Mouse (Mus musculus) monocyte, adult 5-6 weeks (primary cell): ENCODE results near the gene Pitpnm1. TPM values are rescaled to one million over a fixed set of nuclear protein-coding genes. Genes with fewer than 3 reads are reported as not detected.
"Not testable (repeated sequence)": the region's sequence is repeated elsewhere in the genome, so short reads cannot be mapped to it uniquely, and the experiment has no call there.

Experiments used
- ATAC-seq: fragments of 153-309, 156-312 bp; replicated peaks from 2 replicates; pipeline ENCODE4 v1.8.0; 2017; ENCODE audit warnings: mild to moderate bottlenecking; ENCODE audit not compliant: low TSS enrichment, insufficient number of reproducible peaks, severe bottlenecking, poor library complexity, low FRiP score
- total RNA-seq: library from RNA; stranded (forward); fragments of 200-1000, 200-491, 200-594 nt; gene quantifications from 3 replicates; pipeline ENCODE4 v1.2.3, GENCODE M21; 2017

The Pitpnm1 gene
- total RNA-seq, 1 experiment from 2014 or later: 127 TPM

DNA sequence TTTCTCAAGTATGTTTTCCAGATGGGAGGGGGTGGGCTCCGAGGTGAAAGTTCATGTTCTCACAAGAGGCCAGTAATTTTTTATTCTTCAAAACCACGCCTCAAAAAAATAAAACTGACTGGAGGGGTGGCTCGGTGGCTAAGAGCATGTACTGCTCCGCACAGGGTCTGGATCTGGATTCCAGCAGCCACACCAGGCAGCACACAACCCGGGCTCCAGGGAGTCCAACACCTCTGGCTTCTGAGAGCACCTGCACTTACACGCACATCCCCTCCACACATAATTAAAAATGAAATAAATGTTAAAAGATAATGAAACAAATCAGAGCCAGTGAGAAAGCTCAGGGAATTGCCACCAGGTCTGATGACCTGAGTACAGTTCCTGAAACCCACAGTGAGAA, 33.5 kb upstream of the Pitpnm1 start:
- no peak for ATAC-seq

GRCm38 (mm10) chr19:4066877-4067276, 32.9 kb upstream of the Pitpnm1 start:
- ATAC-seq: no peak

- not testable (repeated sequence) for ATAC-seq
Measured at GRCm38 (mm10) chr19:4068242-4068641, 31.6 kb upstream of the Pitpnm1 start.

DNA sequence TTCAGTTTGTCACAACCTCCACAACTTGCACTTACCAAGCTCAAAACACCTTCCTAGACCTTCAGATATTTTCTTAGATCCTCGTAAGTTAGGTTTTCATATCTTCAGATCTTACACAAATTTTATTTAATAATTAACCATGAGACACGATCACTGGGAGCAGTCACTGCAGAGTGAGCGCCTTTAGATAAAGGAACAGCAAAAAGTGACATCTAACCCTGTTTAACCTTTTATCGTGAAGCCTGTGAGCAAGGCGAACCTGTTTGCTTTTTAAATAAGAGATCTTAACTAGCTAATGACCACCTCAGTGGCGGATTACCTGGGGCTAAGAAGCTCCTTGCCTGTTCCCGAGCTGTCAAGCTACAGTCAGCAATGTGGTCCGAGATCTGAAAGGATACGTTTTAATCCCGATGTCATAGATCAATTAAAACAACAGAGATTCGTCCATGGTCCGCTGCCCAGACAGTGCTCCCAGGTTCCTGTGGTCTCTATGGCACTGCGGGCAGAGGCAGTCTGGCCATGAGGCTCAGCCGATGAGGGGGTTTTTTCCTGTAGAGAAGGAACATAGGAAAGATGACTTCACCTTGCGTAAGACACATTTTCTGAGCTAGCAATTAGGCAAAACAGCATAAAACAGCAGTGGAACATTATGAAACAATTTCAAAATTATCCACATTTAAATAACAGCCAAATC, 30.9 kb upstream of the Pitpnm1 start:
- no peak for ATAC-seq

DNA sequence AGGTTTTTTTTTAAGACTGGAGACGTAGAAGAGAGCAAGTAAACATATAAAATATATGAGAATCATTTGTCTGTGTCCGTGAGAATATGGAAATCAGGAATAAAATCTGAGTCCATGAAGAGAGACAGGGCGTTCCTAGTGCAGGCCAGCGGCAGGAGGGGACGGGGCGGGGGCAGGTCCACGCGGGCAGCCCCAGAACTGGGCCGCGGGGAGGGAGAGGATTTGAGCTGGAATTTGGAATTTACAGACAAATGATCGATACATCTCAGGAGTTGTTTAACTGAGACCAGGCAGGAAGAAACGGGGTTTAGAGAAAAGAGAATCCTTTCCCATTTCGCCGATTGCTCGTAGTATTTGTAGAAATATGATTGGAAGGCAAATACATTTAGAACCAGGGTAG, 29.5 kb upstream of the Pitpnm1 start:
- ATAC-seq: no peak

DNA sequence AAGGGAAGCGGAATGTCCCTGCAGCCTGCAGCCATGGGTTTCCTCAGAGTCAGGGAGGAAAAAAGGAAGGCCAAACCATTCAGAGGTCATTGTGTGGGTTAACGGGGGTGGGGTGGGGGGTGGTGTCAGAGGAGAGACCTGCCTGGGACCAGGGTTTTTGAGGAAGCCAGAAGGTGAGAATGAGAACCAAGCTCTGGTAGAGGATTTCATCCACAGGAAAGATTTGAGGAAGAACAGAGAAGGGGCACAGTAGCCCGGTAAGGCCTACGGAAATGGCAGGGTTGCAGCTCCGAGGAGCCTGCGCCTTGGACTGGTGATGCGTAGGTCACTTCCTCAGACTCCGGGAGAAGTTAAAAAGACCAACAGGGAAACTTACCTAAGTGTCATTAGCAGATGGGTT, 29.0 kb upstream of the Pitpnm1 start:
- ATAC-seq: peak; percentile 82

DNA sequence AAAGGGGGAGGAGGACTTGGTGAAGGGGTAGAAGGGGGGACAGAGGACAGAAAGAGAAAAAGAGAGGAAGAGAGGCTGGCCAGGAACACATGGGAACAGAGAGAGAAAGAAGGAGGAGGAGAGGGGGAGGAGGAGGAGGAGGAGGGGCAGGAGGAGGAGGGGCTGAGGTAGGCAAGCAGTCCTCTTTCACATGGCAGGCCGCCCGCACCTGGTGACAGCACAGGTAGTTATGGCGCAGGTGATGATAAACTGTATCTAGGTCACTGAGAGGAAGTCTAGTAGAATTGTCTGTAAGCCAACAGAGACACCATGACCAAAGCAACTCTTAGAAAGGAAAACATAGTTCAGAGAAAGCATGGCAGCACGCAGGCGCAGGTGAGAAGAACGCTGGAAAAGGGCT, 28.4 kb upstream of the Pitpnm1 start:
- no peak for ATAC-seq

GRCm38 (mm10) chr19:4072706-4073424, 26.9 kb upstream of the Pitpnm1 start:
- ATAC-seq: no peak

DNA sequence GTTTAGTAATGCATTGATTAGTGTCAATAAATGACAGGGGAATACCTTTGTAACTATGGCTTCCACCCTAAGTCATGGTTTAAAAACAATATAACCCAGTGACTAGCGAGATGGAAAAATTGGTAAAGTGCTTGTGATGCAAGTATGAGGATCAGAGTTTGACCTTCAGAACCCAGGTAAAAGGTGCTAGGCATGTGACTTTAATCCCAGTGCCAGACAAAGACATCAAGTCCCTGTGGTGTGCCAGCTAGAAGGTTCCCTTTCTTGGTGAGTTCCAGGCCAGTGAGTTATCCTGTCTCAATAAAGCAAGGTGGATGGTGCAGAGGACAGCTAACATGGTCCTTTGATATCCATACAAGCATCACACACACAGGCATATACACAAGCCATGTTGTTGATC, 24.3 kb upstream of the Pitpnm1 start:
- ATAC-seq: no peak

DNA sequence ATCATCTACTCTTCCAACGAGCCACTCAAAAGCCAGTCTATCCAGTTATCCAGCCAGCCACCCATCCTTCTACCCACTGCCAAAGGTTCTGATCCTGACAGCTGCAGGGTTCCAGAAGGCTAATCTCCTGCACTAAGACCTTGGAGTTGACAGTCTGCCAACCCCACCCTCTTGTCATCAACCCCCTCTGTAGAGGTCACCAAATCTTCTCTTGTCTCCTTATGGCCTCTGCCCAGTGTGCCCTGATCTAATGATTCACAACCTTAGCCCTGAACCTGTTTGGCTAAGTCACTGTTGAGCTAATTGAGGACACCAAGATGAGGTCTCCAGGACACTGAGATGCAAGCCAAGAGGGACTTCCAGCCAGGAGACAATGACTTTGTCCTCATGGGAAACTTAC, 20.2 kb upstream of the Pitpnm1 start:
- no peak for ATAC-seq

DNA sequence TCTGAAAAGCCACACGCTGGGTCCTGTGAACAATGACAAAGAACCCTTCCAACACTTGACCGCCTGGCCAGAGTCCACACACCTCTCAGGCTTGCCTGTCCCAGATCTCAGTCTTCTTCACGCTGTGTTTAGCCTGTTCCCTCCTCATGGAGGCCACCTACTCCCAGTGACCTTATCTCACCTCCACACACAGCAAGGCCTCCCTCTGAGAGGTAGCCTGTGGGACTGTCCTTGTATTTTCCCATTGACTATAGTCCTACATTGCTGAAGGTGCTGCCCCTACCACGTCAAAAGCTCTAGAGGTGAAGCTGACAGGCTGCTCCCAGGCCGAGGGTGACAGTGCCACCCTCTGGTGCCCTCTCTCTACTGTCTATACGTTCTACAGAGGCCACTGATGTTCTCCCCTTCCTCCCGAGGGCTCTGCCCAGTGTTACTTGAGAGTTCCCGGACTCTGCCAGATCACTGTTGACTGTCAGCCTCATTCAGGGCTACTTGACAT, 19.2 kb upstream of the Pitpnm1 start:
- no peak for ATAC-seq

GRCm38 (mm10) chr19:4081394-4081793, 18.4 kb upstream of the Pitpnm1 start, which contains the start of gene Cabp2:
Gene Cabp2, plus strand, starts transcription at chr19:4081578.
- no peak for ATAC-seq

DNA sequence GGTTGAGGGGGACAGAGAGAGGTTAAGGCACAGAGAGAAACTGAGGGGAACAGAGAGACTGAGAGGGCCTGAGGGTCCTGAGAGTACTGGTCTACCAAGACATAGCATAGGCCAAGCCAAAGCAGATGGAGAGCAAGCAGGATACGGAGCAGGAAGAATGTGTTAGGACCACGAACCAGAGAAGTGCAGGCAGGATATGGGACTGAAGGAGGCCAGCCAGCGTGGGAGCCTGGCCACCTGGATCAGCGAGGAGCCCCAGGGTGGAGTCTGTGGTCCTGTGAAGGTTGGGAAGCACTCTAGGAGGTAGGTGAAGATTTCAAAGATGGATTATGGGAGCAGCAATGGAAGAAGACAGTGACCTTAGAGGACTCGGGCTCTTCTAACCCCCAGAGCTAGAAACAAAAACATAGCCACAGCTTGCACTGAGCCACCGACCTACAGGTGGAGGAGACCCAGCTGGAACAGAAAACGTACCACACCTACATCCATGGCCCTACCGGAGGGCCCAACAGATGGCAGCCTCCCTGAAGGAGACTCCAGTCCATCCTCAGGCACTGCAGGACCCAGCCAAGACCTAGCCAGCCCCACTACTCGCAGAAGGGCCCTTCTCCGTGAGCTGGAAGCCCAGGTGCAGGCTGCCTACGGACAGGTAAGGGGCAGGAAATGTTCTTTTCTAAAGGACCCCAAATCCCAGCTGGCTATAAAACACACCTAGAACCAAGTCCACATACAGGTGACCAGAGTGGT, 17.4 kb upstream of the Pitpnm1 start:
- no peak for ATAC-seq

- ATAC-seq: no peak
Measured at GRCm38 (mm10) chr19:4083316-4083715, 16.5 kb upstream of the Pitpnm1 start.

GRCm38 (mm10) chr19:4083826-4084225, 16.0 kb upstream of the Pitpnm1 start:
- ATAC-seq: no peak

DNA sequence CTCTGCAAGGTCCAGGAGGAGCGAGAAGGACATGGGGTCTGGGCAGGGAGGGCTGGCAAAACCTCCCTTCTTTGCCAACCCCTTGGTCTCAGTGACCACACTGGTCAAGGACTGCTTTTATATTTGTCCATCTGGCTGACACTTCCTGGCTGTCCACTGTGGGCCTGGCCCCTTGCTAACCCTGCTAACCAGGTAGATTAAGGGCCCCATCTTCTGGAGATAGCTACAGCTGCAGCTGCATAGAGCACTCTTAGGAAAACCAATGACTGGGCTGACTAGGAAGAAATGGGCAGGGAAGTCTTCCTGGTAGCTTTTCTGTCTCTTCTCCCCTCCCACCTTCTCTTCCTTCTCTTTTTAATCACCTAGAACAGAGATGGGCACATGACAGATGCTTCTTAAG, 14.8 kb upstream of the Pitpnm1 start:
- ATAC-seq: no peak

DNA sequence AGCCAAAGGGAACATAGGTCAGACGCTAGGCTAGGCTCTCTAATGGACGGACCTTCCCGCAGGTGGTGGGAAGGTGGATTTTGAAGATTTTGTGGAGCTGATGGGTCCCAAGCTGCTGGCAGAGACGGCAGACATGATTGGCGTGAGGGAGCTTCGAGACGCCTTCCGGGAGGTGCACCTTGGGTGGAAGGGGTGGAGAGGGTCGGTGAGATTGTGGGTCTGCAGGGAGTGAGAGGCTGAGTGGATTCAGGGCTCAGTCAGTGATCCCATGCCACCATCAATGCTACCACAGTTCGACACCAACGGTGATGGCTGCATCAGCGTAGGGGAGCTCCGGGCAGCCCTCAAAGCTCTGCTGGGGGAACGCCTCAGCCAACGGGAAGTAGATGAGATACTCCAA, 13.6 kb upstream of the Pitpnm1 start:
- no peak for ATAC-seq

- ATAC-seq: no peak
Measured at GRCm38 (mm10) chr19:4087090-4087489, 12.7 kb upstream of the Pitpnm1 start.

DNA sequence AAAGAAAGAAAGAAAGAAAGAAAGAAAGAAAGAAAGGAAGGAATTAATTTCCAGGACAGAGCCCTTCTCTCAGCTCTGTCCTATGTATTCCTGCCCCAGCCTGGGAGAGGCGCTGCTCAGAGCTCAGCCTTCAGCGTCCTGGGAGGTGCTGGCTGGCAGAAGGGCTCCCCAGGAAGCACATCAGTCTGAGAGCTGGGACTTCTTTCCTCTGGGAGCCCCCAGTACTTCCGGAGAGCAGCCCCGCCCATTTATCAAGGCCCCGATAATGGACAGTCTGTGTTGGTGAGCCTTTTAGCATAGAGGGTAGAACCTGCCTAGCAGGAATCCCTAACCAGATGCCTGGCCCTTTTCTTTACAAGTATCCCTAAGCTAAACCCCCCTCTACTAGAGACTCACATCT, 11.7 kb upstream of the Pitpnm1 start:
- no peak for ATAC-seq

DNA sequence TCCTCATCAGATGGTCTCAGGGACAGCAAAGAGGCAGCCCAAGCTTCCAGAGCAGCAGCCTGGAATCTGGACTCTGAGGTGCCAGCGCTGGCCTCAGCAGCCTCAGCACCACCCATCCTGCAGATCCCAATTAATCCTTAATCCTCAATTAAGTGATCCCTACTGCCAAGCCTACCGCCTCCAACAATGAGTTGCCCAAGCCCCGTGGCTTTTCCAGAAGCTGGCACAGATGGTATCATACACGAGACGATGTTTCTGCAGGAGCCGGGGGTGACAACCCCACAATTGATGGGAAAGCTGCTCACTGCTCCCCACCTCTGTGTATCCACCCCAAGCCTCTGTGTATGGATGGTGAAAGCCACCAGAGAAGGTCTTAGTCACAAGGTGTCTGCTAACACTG, 10.7 kb upstream of the Pitpnm1 start:
- no peak for ATAC-seq
